Mouse (Mus musculus) megakaryocyte, embryonic 14.5 days (primary cell): ENCODE measurements at regions not wholly inside any gene's neighbourhood (a gene's known extent, or its start where the extent isn't known, plus 50 kb on each side); places are given as distances from the start of the nearest gene placed in this dataset.

Experiments
- FLI1 ChIP-seq: IDR thresholded peaks from 2 replicates; pipeline ENCODE4 v1.6.1; 2012; ENCODE audit warnings: low read length, inconsistent platforms, mixed read lengths
- GATA1 ChIP-seq: IDR thresholded peaks from 3 replicates; pipeline ENCODE4 v1.6.1; 2012; ENCODE audit warnings: mixed read lengths, low read length, inconsistent platforms, borderline replicate concordance

DNA sequence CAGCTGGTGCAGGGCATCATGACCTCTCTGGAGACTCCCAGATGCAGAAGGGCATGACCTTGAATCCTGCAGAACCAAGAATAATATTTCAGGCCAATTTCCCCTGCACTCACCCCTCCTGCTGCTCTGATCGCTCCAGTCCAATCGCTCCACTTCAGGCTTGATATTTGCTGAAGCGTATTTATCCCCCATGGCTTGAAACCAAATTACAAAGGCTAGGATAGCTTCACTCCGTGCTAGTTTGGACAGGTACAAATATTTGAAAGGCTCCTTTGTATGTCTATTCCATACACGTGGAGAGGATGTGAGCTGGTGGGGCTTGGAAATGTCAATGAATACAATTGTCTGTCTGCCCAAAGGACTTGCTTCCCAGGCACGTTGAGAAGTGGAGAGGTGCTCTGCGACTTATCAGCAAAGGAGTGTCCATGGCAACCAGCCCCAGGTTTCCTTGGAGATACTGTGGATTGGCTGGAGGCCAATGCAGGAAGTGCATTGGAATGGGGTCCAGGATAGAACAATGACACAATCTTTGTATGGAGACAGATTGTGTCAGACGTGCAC, 201.8 kb upstream of the Tmc3 start:
- TF ChIP-seq GATA1 = no peak
- no peak for TF ChIP-seq FLI1
